Mouse (Mus musculus): ENCODE measurements at regions not wholly inside any gene's neighbourhood (a gene's known extent, or its start where the extent isn't known, plus 50 kb on each side); places are given as distances from the start of the nearest gene placed in this dataset.

- H3K36me3 ChIP-seq: no peaks in the 10 kb centered on the region
- no peak overlapping the region for H3K4me2 ChIP-seq (replicated peaks)
- H3K9me3 ChIP-seq: no peaks in the 10 kb centered on the region
- WGBS: 38% methylated on average over 11 of the region's 11 CpGs
- H3K4me1 ChIP-seq: peaks cover 39% of the 10 kb centered on the region
- H3K27ac ChIP-seq (replicated peaks): peak overlapping the region; percentile 88
- no peaks in the 10 kb centered on the region for H3K27me3 ChIP-seq
- no peak overlapping the region for H3K9ac ChIP-seq (replicated peaks)
- no peak overlapping the region for H3K4me3 ChIP-seq
- ATAC-seq (replicated peaks): peak; percentile 84
Measured at GRCm38 (mm10) chr2:178850769-178851168, 420.4 kb downstream of the Cdh26 start.

- H3K27me3 ChIP-seq: no peaks in the 10 kb centered on the region
- peaks cover 32% of the 10 kb centered on the region for H3K4me1 ChIP-seq
- H3K36me3 ChIP-seq: no peaks in the 10 kb centered on the region
- 72% methylated on average over 1 of the region's 1 CpGs for WGBS
- H3K4me2 ChIP-seq (replicated peaks): no peak overlapping the region
- no peaks in the 10 kb centered on the region for H3K9me3 ChIP-seq
- no peak for ATAC-seq (replicated peaks)
- no peak overlapping the region for H3K4me3 ChIP-seq
- H3K9ac ChIP-seq (replicated peaks): no peak overlapping the region
- H3K27ac ChIP-seq (replicated peaks): no peak overlapping the region
Measured at GRCm38 (mm10) chr2:178854012-178854411, 423.7 kb downstream of the Cdh26 start.

- ATAC-seq (replicated peaks): no peak
- no peak overlapping the region for H3K27ac ChIP-seq (replicated peaks)
- H3K4me1 ChIP-seq: peaks cover 30% of the 10 kb centered on the region
- H3K36me3 ChIP-seq: no peaks in the 10 kb centered on the region
- no peaks in the 10 kb centered on the region for H3K27me3 ChIP-seq
- H3K4me3 ChIP-seq: no peak overlapping the region
- no peak overlapping the region for H3K9ac ChIP-seq (replicated peaks)
- H3K4me2 ChIP-seq (replicated peaks): no peak overlapping the region
- no peaks in the 10 kb centered on the region for H3K9me3 ChIP-seq
- WGBS: 61% methylated on average over 2 of the region's 2 CpGs
Measured at GRCm38 (mm10) chr2:178854760-178855159, 424.4 kb downstream of the Cdh26 start.

- Histone ChIP-seq H3K27me3 (no peaks in the 10 kb centered on the region), H3K4me1 (no peaks in the 10 kb centered on the region), H3K4me3 (no peak overlapping the region), H3K27ac (replicated peaks) (no peak overlapping the region), H3K9me3 (no peaks in the 10 kb centered on the region), H3K36me3 (no peaks in the 10 kb centered on the region), H3K9ac (replicated peaks) (no peak overlapping the region), H3K4me2 (replicated peaks) (no peak overlapping the region)
- 0 out of 2 replicates have a peak, but pooled peaks have one; percentile 16 for ATAC-seq (replicated peaks)
Measured at GRCm38 (mm10) chr2:178862620-178863019, 432.3 kb downstream of the Cdh26 start.

- Histone ChIP-seq H3K9ac (replicated peaks) (no peak overlapping the region), H3K4me1 (no peaks in the 10 kb centered on the region), H3K36me3 (no peaks in the 10 kb centered on the region), H3K4me3 (no peak overlapping the region), H3K27ac (replicated peaks) (no peak overlapping the region), H3K9me3 (no peaks in the 10 kb centered on the region), H3K27me3 (no peaks in the 10 kb centered on the region), H3K4me2 (replicated peaks) (no peak overlapping the region)
- WGBS: 82% methylated on average over 3 of the region's 3 CpGs
- no peak for ATAC-seq (replicated peaks)
Measured at GRCm38 (mm10) chr2:178867086-178867485, 436.8 kb downstream of the Cdh26 start.

GRCm38 (mm10) chr2:178869160-178869559 lies 438.8 kb downstream of the Cdh26 start:
- ATAC-seq (replicated peaks): no peak
- no peaks in the 10 kb centered on the region for H3K9me3 ChIP-seq
- H3K27me3 ChIP-seq: no peaks in the 10 kb centered on the region
- H3K4me2 ChIP-seq (replicated peaks): no peak overlapping the region
- 85% methylated on average over 3 of the region's 3 CpGs for WGBS
- no peak overlapping the region for H3K27ac ChIP-seq (replicated peaks)
- no peaks in the 10 kb centered on the region for H3K36me3 ChIP-seq
- no peak overlapping the region for H3K9ac ChIP-seq (replicated peaks)
- no peak overlapping the region for H3K4me3 ChIP-seq
- no peaks in the 10 kb centered on the region for H3K4me1 ChIP-seq

- Histone ChIP-seq H3K27me3 (no peaks in the 10 kb centered on the region), H3K4me1 (no peaks in the 10 kb centered on the region), H3K9ac (replicated peaks) (no peak overlapping the region), H3K9me3 (no peaks in the 10 kb centered on the region), H3K36me3 (no peaks in the 10 kb centered on the region), H3K27ac (replicated peaks) (no peak overlapping the region), H3K4me2 (replicated peaks) (no peak overlapping the region), H3K4me3 (no peak overlapping the region)
- ATAC-seq (replicated peaks): no peak
- WGBS: 79% methylated on average over 12 of the region's 12 CpGs
Measured at GRCm38 (mm10) chr2:178878436-178878835, 448.1 kb downstream of the Cdh26 start.

- H3K9ac ChIP-seq (replicated peaks): no peak overlapping the region
- H3K27ac ChIP-seq (replicated peaks): no peak overlapping the region
- H3K27me3 ChIP-seq: no peaks in the 10 kb centered on the region
- no peak overlapping the region for H3K4me3 ChIP-seq
- no peak for ATAC-seq (replicated peaks)
- H3K9me3 ChIP-seq: no peaks in the 10 kb centered on the region
- 0 out of 2 replicates have a peak, but pooled peaks cover 4% of the 10 kb centered on the region for H3K4me1 ChIP-seq
- H3K4me2 ChIP-seq (replicated peaks): no peak overlapping the region
- WGBS: 51% methylated on average over 5 of the region's 5 CpGs
- no peaks in the 10 kb centered on the region for H3K36me3 ChIP-seq
Measured at GRCm38 (mm10) chr2:178885686-178886085, 455.4 kb downstream of the Cdh26 start.

- H3K9me3 ChIP-seq: no peaks in the 10 kb centered on the region
- no peak overlapping the region for H3K9ac ChIP-seq (replicated peaks)
- no peaks in the 10 kb centered on the region for H3K27me3 ChIP-seq
- H3K4me3 ChIP-seq: no peak overlapping the region
- WGBS: 51% methylated on average over 6 of the region's 6 CpGs
- H3K4me1 ChIP-seq: 0 out of 2 replicates have a peak, but pooled peaks cover 4% of the 10 kb centered on the region
- peak; percentile 48; the same call in 1 of the 2 replicates for ATAC-seq (replicated peaks)
- no peaks in the 10 kb centered on the region for H3K36me3 ChIP-seq
- H3K4me2 ChIP-seq (replicated peaks): no peak overlapping the region
- H3K27ac ChIP-seq (replicated peaks): no peak overlapping the region
Measured at GRCm38 (mm10) chr2:178888704-178889103, 458.4 kb downstream of the Cdh26 start.

GRCm38 (mm10) chr2:178902397-178902796 lies 472.1 kb downstream of the Cdh26 start:
- H3K4me3 ChIP-seq: no peak overlapping the region
- no peaks in the 10 kb centered on the region for H3K4me1 ChIP-seq
- H3K27me3 ChIP-seq: no peaks in the 10 kb centered on the region
- 92% methylated on average over 5 of the region's 5 CpGs for WGBS
- H3K27ac ChIP-seq (replicated peaks): no peak overlapping the region
- no peaks in the 10 kb centered on the region for H3K9me3 ChIP-seq
- no peak overlapping the region for H3K4me2 ChIP-seq (replicated peaks)
- no peak overlapping the region for H3K9ac ChIP-seq (replicated peaks)
- H3K36me3 ChIP-seq: no peaks in the 10 kb centered on the region
- ATAC-seq (replicated peaks): no peak

- Histone ChIP-seq H3K9ac (replicated peaks) (no peak overlapping the region), H3K4me1 (peaks cover 6% of the 10 kb centered on the region), H3K9me3 (no peaks in the 10 kb centered on the region), H3K36me3 (no peaks in the 10 kb centered on the region), H3K4me2 (replicated peaks) (no peak overlapping the region), H3K4me3 (no peak overlapping the region), H3K27ac (replicated peaks) (0 out of 2 replicates have a peak overlapping the region, but pooled peaks have one; percentile 33), H3K27me3 (no peaks in the 10 kb centered on the region)
- WGBS: 37% methylated on average over 7 of the region's 7 CpGs
- peak; percentile 63; the same call in 1 of the 2 replicates for ATAC-seq (replicated peaks)
Measured at GRCm38 (mm10) chr2:178909325-178909724, 479.0 kb downstream of the Cdh26 start.

- H3K9me3 ChIP-seq: no peaks in the 10 kb centered on the region
- H3K36me3 ChIP-seq: no peaks in the 10 kb centered on the region
- 75% methylated on average over 3 of the region's 3 CpGs for WGBS
- H3K27ac ChIP-seq (replicated peaks): no peak overlapping the region
- H3K4me2 ChIP-seq (replicated peaks): no peak overlapping the region
- H3K4me1 ChIP-seq: peaks cover 9% of the 10 kb centered on the region
- no peak overlapping the region for H3K4me3 ChIP-seq
- no peak for ATAC-seq (replicated peaks)
- no peak overlapping the region for H3K9ac ChIP-seq (replicated peaks)
- H3K27me3 ChIP-seq: no peaks in the 10 kb centered on the region
Measured at GRCm38 (mm10) chr2:178911646-178912045, 481.3 kb downstream of the Cdh26 start.

GRCm38 (mm10) chr2:178916316-178917033 lies 486.1 kb downstream of the Cdh26 start:
- H3K27ac ChIP-seq (replicated peaks): no peak overlapping the region
- H3K36me3 ChIP-seq: no peaks in the 10 kb centered on the region
- H3K9me3 ChIP-seq: no peaks in the 10 kb centered on the region
- H3K4me2 ChIP-seq (replicated peaks): no peak overlapping the region
- peaks cover 9% of the 10 kb centered on the region; the same call in 1 of the 2 replicates for H3K4me1 ChIP-seq
- WGBS: 62% methylated on average over 6 of the region's 6 CpGs
- H3K4me3 ChIP-seq: no peak overlapping the region
- ATAC-seq (replicated peaks): no peak
- H3K27me3 ChIP-seq: no peaks in the 10 kb centered on the region
- no peak overlapping the region for H3K9ac ChIP-seq (replicated peaks)
